Mouse (Mus musculus) stomach, embryonic 14.5 days (tissue): Measurements from ENCODE around the gene Tex12. TPM values are rescaled to one million over a fixed set of nuclear protein-coding genes. Genes with fewer than 3 reads are reported as not detected.

Experiments used
- ATAC-seq: fragments of 200-750 bp; cut with Nextera tagmentation; 2 replicates; pipeline ENCODE4 v1.8.0; 2017; ENCODE audit warnings: low read depth, moderate TSS enrichment; ENCODE audit not compliant: insufficient number of reproducible peaks, insufficient read depth, low FRiP score
- H3K27ac ChIP-seq: fragments of 300-500 bp; sonication (generic); 2 replicates; pipeline ENCODE4 v1.5.1; 2014; ENCODE audit warnings: mild to moderate bottlenecking, low read length, moderate library complexity, mixed read lengths
- H3K27me3 ChIP-seq: fragments of 300-500 bp; sonication (generic); 2 replicates; pipeline ENCODE4 v1.6.1; 2014; ENCODE audit warnings: low read length, control low read depth, mixed read lengths; ENCODE audit not compliant: control insufficient read depth, insufficient read depth
- H3K36me3 ChIP-seq: fragments of 300-500 bp; sonication (generic); 2 replicates; pipeline ENCODE4 v1.6.1; 2014; ENCODE audit warnings: mild to moderate bottlenecking, control low read depth, low read length, moderate library complexity, mixed read lengths; ENCODE audit not compliant: control insufficient read depth, insufficient read depth
- H3K4me1 ChIP-seq: fragments of 300-500 bp; sonication (generic); 2 replicates; pipeline ENCODE4 v1.6.1; 2014; ENCODE audit warnings: low read length, control low read depth, mixed read lengths; ENCODE audit not compliant: control insufficient read depth, insufficient read depth
- H3K4me2 ChIP-seq: fragments of 300-500 bp; sonication (generic); replicated peaks from 2 replicates; pipeline ENCODE4 v1.6.1; 2014; ENCODE audit warnings: low read depth, low read length, control low read depth
- H3K4me3 ChIP-seq: fragments of 300-500 bp; sonication (generic); 2 replicates; pipeline ENCODE4 v1.5.1; 2014; ENCODE audit warnings: low read depth, low read length, control low read depth
- H3K9ac ChIP-seq: fragments of 300-500 bp; sonication (generic); replicated peaks from 2 replicates; pipeline ENCODE4 v1.6.1; 2014; ENCODE audit warnings: low read depth, mild to moderate bottlenecking, control low read depth, low read length, moderate library complexity, mixed read lengths
- H3K9me3 ChIP-seq: fragments of 300-500 bp; sonication (generic); 2 replicates; pipeline ENCODE4 v1.6.1; 2016; ENCODE audit warnings: low read depth, low read length, control low read depth; ENCODE audit not compliant: control insufficient read depth
- WGBS: fragments of 180-500 bp; shearing (Covaris S2); extraction: QIAGEN DNeasy Blood & Tissue Kit; methylation state at CpG from one replicate; pipeline ENCODE4 v1.1.7; 2014; 5-methylcytosine and 5-hydroxymethylcytosine counted together
- polyA plus RNA-seq: library from polyadenylated mRNA; unstranded; fragments of >200 nt; fragmentation: Nextera tagmentation; extraction: Ambion mirVana; gene quantifications from 2 replicates; pipeline ENCODE4 v1.2.1, GENCODE M21; 2014

The Tex12 gene
- polyA plus RNA-seq, 1 experiment from 2014 or later, result not detected

DNA sequence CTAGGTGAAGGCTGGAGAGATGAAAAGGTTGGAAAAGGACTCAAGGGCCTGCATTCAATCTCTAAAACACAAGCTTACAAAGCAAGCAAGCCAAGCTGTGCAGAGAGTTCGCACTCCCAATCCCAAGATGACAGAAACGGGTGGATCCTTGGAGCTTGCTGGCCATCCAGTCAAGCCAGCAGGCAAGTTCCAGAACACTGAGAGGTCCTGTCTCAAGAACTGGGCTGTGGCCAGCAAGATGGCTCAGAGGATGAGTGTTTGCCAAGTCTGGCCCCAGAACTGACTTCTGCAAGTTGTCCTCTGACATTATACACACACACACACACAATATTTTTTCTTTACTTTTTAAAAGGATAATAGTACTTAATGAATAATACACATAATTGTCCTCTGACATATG, 6.8 kb upstream of the Tex12 start:
- Histone ChIP-seq H3K4me2 (no peak overlapping the region), H3K4me3 (no peak overlapping the region)

DNA sequence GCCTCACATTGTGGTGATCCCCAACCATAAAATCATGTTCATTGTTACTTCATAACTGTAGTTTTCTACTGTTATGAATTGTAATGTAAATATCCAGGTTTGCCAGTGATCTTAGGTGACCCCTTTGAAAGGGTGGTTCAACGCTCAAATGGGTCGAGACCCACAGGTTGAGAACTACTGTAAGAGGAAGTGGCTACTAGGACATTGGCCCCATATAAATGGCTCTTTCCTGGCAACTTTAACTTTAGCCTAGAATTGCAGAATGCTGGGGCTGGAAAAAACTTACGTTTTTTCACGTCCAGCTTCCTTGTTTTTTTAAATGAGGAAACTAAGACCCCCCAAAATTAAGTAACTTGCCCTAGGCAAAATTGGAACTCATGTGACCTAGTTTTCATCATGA, 6.2 kb upstream of the Tex12 start:
- H3K36me3 ChIP-seq, result no peaks in the 10 kb centered on the region
- H3K27me3 ChIP-seq, result no peaks in the 10 kb centered on the region
- H3K4me3 ChIP-seq, result no peak overlapping the region
- H3K9ac ChIP-seq, result no peak overlapping the region
- no peak overlapping the region for H3K27ac ChIP-seq
- WGBS, result 83% methylated on average over 4 of the region's 4 CpGs
- ATAC-seq, result no peak
- H3K4me1 ChIP-seq, result no peaks in the 10 kb centered on the region
- no peak overlapping the region for H3K4me2 ChIP-seq
- H3K9me3 ChIP-seq, result no peaks in the 10 kb centered on the region

More for the DNA sequence above, 6.8 kb upstream of the Tex12 start:
- Histone ChIP-seq H3K9me3 (no peaks in the 10 kb centered on the region), H3K36me3 (no peaks in the 10 kb centered on the region), H3K4me1 (no peaks in the 10 kb centered on the region), H3K27ac (no peak overlapping the region), H3K27me3 (no peaks in the 10 kb centered on the region), H3K9ac (no peak overlapping the region)
- WGBS, result 88% methylated on average over 2 of the region's 2 CpGs
- no peak for ATAC-seq

DNA sequence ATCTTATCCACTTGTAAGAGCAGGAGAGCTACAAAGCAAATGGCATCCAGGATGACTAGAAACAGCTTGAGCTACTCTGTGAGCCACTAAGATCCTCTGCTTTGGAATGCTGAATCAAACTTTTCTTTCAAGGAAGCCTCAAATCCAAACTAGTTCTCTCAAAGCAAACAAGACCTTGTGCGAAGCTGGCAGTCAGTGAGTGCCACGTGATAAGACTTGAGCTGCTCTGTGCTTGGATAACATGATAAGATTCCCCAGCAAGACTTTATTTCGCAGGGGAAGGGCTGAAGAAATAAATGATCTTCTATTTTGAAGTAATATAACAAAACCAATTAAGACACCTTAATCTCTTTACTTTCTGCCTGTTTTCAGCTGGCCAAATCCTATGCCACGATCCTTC, 4.8 kb upstream of the Tex12 start:
- no peak overlapping the region for H3K4me3 ChIP-seq
- H3K9me3 ChIP-seq, result no peaks in the 10 kb centered on the region
- H3K27me3 ChIP-seq, result no peaks in the 10 kb centered on the region
- H3K9ac ChIP-seq, result no peak overlapping the region
- H3K36me3 ChIP-seq, result no peaks in the 10 kb centered on the region
- no peaks in the 10 kb centered on the region for H3K4me1 ChIP-seq
- H3K4me2 ChIP-seq, result no peak overlapping the region
- H3K27ac ChIP-seq, result no peak overlapping the region
- WGBS, result 53% methylated on average over 4 of the region's 4 CpGs
- ATAC-seq, result no peak

DNA sequence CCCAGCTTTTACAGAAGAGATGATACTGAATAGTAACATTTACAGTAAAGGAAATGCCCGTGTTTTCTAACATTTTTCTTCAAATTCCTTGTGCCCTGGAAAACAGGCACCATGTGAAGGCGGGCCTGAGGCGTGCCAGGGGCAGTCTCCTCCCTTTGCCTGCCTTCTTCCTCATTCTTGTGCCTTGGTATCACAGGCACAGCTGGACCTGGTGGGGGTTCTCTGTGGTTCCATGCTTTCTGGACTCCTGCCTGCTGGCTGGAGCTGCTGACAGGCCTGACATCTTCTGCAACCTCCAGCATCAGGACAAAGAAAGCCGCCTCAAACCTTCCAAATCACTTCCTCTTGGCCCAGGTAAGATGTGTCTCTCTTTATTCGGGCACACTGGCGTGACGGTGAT, 4.0 kb upstream of the Tex12 start:
- Histone ChIP-seq H3K9ac (no peak overlapping the region), H3K27me3 (no peaks in the 10 kb centered on the region), H3K4me3 (no peak overlapping the region), H3K4me1 (no peaks in the 10 kb centered on the region), H3K9me3 (no peaks in the 10 kb centered on the region), H3K4me2 (no peak overlapping the region), H3K36me3 (no peaks in the 10 kb centered on the region), H3K27ac (no peak overlapping the region)
- 74% methylated on average over 7 of the region's 7 CpGs for WGBS
- no peak for ATAC-seq

DNA sequence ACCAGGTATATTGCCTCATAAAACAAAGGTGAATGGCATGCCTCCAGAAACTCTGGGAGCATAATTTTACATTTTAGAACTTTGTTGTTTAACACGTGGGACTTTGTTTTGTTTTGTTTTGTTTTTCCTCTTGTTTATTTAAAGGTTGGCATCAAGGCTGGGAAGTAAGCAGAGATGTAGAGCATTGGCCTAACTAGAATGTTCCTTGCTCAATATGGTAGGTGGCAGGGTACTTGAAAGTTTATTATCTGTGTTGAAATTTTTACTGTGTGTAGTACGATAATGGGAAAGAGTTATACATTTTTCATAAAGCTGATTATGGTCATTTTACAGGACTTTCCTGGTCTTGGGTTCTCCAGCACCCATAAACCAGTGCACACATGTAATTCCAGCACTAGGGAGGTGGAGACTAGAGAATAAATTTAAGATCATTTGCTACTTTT, 814 bp upstream of the Tex12 start:
- no peak for ATAC-seq
- no peaks in the 10 kb centered on the region for H3K27me3 ChIP-seq
- WGBS, result 83% methylated on average over 2 of the region's 2 CpGs

DNA sequence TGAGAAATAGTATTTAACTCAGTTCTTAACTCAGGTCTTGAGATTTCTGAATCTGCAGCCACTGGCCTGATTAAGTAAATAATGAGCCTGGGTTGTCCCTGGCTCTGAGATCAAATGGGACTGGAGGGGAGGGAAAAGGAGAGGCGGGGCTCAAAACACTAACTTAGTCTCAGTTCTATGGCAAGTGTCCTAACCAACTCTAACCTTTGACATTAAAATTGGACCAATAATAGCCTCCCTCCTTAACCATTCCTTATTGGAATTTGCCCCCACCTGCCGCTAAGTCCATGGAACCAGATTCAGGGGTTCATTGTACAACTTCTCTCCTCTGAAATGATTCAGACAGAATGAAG, 6.1 kb downstream of the Tex12 start, which contains the start of gene Bco2:
Gene Bco2 (minus strand): TSS at position 88 of the 353 bp plus-strand sequence.
- no peaks in the 10 kb centered on the region for H3K36me3 ChIP-seq

More for the DNA sequence above, 814 bp upstream of the Tex12 start:
- Histone ChIP-seq H3K27ac (no peak overlapping the region), H3K36me3 (no peaks in the 10 kb centered on the region), H3K4me2 (no peak overlapping the region), H3K4me1 (no peaks in the 10 kb centered on the region), H3K9ac (no peak overlapping the region), H3K4me3 (no peak overlapping the region), H3K9me3 (no peaks in the 10 kb centered on the region)

DNA sequence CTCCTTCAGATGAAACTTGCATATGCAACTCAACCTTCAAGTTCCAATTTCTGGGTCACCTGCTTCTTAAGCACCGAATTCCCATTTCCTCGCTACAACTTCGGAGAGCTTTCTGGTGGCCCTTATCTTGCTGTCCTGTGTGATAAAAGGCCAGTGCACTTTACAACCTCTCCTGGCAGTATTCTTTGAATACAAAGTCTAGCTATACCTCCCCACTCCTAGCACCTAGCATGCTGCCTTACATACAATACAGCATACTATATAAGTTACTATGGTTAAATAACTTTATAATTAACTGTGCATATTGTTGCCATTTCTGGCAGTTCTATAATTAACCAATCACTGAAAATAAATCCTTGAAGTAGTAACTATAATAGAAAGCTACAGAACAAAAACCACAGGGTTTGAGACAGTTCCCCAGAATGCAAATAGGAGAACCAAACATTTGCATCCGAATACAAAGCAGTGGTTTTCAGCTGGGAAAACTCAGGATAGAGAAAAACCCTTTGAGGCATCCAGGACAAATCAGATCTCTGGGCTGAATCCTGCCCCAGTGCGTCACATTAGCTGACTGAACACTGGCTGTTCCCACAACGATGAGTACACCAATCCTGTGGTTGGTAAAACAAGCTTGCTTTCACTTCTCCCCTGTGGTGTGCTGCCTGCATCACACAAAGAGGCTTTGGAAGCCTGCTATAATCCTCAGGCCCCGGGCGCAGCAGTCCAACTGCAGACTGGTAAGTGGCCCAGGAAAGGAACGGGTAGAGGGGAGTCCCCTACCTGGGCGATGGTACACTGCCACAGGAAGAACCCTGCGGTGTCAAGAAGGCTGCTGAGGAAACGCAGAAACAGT, 6.7 kb downstream of the Tex12 start, which contains the start of gene Il18:
Gene Il18 (plus strand): TSS at position 587 of the 853 bp plus-strand sequence.
- no peak within 1 kb of the TSS for H3K9ac ChIP-seq
- H3K9me3 ChIP-seq, result no peaks in the 10 kb centered on the region
- H3K4me1 ChIP-seq, result no peaks in the 10 kb centered on the region
- no peak within 1 kb of the TSS for H3K27ac ChIP-seq
- no peaks in the 10 kb centered on the region for H3K36me3 ChIP-seq
- no peak within 1 kb of the TSS for H3K4me2 ChIP-seq
- H3K4me3 ChIP-seq, result no peak within 1 kb of the TSS
- no peaks in the 10 kb centered on the region for H3K27me3 ChIP-seq
- no peak for ATAC-seq
- WGBS, result 32% methylated on average over 12 of the region's 12 CpGs

More for the DNA sequence above, 6.1 kb downstream of the Tex12 start, which contains the start of gene Bco2:
- no peaks in the 10 kb centered on the region for H3K4me1 ChIP-seq
- no peak within 1 kb of the TSS for H3K9ac ChIP-seq
- H3K4me2 ChIP-seq, result no peak within 1 kb of the TSS
- no peak for ATAC-seq
- 29% methylated on average over 2 of the region's 2 CpGs for WGBS
- H3K4me3 ChIP-seq, result no peak within 1 kb of the TSS
- H3K27ac ChIP-seq, result no peak within 1 kb of the TSS
- H3K27me3 ChIP-seq, result no peaks in the 10 kb centered on the region
- H3K9me3 ChIP-seq, result no peaks in the 10 kb centered on the region

DNA sequence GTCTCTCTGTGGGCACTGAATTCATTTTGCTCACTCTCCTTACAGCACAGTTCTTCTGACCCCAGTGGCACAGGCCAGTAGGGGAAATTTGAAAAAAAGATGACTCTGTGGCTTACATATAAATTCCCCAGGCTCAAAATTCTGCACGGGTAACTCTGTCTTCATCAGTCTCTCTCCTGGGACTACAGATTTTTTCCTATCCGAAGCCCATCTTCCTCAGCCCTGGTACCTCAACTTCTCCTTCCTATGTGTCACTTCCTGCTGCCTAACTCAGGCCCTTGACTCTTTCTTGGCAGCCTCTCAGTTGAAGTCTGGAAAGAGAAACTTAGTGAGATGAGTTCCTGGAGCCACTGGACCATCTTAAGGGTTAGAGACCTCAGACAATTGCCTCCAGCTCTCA, 7.6 kb downstream of the Tex12 start:
- 82% methylated on average over 2 of the region's 2 CpGs for WGBS
- H3K36me3 ChIP-seq, result no peaks in the 10 kb centered on the region
- H3K27me3 ChIP-seq, result no peaks in the 10 kb centered on the region
- H3K9me3 ChIP-seq, result no peaks in the 10 kb centered on the region
- no peak overlapping the region for H3K27ac ChIP-seq
- no peak overlapping the region for H3K4me2 ChIP-seq
- no peak overlapping the region for H3K4me3 ChIP-seq
- ATAC-seq, result no peak
- H3K4me1 ChIP-seq, result no peaks in the 10 kb centered on the region
- H3K9ac ChIP-seq, result no peak overlapping the region
